Mouse (Mus musculus) cerebellum, adult 18-20 months (tissue): ENCODE data around the gene Chrna1.

Experiments
- DNase-seq, 2 experiments: peaks; one replicate each; pipeline ENCODE4 v3.0.0; 2021

The Chrna1 gene

DNA sequence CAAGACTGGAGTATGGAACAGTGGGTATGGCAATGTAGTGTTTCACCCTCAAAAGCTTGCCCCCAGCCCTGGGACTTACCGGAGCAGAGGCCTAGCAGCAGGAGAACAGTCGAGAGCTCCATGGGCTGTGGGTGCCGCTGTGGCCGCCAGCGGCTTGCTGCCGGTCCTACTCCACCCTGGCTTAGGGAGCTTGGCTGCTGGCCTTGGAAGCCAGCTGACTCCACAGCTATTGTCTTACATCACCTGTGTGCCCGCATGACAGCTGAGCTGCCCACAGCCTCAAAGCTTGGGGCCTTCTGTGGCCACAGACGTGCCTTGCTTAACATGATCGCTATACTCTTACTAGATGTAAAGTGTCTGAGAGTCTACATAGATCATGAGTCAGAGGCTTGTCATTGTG lies at the start of gene Chrna1:
Chrna1 (minus strand) TSS at position 173 of the 400 bp plus-strand sequence.
- no peak for DNase-seq

GRCm38 (mm10) chr2:73618486-73619052 lies 38.4 kb upstream of the Chrna1 start:
- no peak for DNase-seq

DNA sequence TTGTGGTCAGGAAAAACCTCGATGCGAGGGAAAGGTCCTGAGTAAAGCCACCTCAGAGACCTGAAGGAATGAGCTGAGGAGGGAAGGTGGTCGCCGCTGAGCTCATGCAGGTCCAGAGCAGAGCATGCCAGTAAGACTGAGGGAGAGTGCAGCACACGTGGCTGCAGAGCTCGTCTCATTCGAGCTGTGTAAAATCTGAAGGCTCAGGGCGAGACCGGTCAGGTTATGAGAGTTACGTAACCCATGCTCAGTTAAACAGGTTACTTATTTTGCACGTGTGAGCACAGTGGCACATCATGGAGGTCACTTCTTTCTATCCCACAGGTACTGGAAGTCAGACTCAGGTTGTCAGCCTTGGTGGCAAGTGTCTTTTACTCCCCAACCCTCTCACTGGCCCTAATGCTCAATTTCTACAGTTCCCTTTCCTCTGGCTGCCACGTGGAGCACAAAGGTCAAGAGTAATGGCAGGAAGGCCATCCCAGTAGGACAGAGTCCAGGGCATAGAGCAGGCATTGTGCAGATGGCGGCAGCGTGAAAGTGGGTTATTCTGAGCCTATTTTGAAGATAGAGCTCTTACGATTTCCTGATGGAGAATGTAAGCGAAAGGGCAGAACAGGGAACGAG lies 36.4 kb upstream of the Chrna1 start:
- DNase-seq = no peak

DNA sequence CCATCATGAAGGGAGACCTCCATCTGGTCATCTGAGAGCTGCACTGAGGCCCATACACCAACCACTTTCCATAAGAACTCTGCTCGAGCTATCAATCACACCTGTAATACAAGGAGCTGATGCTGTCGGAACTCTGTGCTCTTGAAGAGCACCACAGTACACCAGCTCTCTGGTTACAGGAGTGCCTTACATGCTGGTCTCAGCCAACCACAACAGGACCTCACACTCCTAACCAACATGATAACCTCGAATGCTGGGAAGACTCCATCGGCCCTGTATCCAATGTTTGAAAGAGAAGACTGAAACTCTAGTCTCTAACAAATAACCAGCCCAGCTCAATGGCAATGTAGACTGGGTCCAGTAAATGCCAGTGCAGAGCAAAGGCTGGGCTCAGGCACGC lies 35.3 kb upstream of the Chrna1 start:
- DNase-seq = no peak

- no peak for DNase-seq
These were observed 34.2 kb upstream of the Chrna1 start for GRCm38 (mm10) chr2:73614303-73614702.

GRCm38 (mm10) chr2:73612941-73613340 lies 32.8 kb upstream of the Chrna1 start:
- DNase-seq = no peak

- no peak for DNase-seq
These were observed 32.3 kb upstream of the Chrna1 start for GRCm38 (mm10) chr2:73612367-73612914.

- no peak for DNase-seq
These were observed 31.7 kb upstream of the Chrna1 start for GRCm38 (mm10) chr2:73611798-73612197.

DNA sequence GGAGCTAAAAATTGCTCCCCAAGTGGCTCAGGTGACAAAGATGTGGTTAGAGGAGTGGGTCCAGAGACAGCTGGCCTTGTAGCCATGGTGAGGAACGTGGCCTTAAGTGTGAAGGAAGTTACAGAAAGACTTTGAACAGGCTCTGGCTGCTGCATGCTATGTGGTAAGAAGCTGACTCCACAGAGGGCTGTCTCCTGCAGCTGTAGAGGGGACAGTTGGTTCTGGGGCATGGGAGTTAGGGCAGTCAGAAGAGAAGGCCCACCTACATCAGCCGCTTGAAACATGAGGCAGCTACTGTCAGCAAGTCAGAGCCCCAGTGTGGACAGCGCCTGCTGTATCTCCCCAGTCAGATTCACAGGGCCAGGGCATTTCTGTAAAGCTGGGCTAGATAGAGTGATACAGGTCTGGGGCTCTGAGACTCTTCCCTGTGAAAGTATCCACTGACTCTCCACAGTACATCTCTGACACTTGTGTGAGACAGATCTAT lies 29.6 kb upstream of the Chrna1 start:
- DNase-seq = no peak

DNA sequence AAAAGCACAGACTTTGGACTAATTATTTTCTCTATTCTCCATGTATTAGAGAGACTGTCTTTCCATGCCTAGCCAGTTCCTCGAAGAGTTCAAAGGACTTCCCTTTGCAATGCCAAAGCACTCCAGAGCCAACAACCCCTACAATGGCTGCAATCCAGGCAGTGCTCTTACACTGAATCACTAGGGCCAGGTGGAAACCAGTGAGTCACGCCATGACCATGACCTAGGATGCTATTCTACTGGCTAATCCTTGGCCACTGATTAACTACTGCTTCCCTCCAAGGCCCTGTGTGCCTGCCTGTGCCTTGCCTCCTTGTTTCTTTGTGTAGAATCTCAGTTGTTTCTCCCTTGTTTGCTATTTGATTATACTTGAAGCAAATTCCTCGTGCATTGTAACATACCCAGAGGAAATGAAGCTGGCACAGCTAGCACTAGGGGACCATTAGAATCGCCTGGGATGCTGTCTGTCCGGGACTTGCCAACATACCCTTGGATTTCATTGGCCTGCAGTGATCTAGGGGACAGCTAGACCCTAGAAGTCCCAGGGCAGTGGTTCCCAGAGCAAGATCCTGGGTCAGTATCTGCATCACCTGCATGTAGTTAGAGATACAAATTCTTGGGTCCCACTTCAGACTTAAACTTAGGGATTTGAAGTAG lies 29.1 kb upstream of the Chrna1 start:
- DNase-seq = no peak

GRCm38 (mm10) chr2:73608391-73608790 lies 28.3 kb upstream of the Chrna1 start:
- no peak for DNase-seq

DNA sequence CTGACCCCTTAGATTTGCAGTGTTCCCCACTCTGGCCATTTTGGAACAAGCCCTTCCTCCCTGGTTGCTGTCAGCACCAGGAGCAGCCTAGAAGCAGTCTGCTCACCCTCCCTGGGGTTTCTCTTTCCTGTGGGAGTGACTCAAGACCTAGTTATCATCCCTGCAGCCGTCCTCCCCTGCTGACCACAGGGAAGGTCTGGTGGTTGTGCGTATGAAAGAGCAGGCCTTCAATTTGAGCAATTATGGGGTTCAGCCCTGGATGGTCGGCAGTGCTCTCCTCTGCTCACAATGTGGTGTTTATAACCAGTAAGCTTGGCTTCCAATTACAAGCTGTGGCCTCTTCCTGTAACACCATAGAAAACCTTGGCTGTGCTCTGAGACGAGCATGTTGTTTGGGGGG lies 27.5 kb upstream of the Chrna1 start:
- no peak for DNase-seq

DNA sequence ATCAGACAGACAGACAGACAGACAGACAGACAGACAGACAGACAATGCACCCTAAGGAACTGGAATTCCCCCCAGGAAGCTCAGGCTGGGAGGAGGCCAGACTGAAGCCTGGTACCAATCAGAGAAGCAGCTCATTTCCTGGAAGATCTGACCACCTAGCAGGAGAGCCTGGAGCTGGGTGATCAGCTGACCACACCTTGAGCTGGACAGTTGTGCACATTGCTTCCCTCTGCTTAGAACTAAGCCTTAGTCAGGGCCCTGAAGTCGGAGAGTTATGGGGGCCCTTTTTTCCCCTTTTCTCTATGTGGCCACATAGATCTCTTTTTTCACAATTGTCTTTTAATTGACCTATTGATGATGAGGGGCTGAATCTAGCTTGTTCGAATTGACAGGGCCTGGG lies 27.0 kb upstream of the Chrna1 start:
- no peak for DNase-seq

DNA sequence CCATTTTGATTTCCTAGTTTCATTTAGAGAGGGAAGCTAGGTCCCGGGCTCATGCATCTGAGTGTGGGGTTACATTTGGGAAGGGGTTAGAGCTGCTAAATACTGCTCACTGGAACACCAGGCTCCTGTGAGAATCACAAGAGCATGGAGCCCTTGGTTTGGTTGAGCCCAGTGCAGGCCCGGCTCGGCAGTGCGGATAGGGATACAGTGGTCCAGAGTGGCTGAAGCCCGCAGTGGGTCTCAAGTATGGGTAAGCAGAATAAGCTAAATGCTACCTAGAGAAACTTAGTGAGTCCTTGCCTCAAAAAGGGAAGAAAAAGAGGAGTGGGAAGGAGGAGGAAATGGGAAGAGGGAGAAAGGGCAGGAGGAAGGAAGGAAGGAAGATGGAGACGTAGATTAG lies 26.5 kb upstream of the Chrna1 start:
- DNase-seq = no peak

GRCm38 (mm10) chr2:73605077-73605476 lies 24.9 kb upstream of the Chrna1 start:
- DNase-seq = no peak

GRCm38 (mm10) chr2:73604579-73604978 lies 24.4 kb upstream of the Chrna1 start:
- no peak for DNase-seq

- no peak for DNase-seq
These were observed 20.5 kb upstream of the Chrna1 start for GRCm38 (mm10) chr2:73600650-73601049.

- DNase-seq = no peak
These were observed 17.6 kb upstream of the Chrna1 start for GRCm38 (mm10) chr2:73597772-73598171.

DNA sequence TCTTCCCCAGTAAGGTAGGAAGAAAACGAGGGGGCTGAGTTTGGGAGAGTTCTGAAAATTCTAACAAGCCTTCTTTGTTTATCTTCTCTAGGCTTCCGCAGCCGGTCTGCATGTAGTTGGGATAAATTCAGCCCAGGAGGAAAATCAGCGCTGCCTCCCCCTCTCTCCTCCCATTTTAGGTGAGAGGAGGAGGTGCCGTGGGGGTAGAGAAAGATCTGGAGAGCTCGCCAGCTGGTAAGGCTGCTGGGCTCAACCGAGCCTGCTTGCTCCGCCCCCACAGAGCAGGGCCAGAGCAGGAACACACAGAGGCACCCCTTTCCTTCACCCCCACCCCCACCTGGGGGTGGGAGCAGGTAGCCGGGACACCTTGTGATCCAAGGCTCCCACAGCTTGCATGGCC lies 16.6 kb upstream of the Chrna1 start:
- DNase-seq = no peak

DNA sequence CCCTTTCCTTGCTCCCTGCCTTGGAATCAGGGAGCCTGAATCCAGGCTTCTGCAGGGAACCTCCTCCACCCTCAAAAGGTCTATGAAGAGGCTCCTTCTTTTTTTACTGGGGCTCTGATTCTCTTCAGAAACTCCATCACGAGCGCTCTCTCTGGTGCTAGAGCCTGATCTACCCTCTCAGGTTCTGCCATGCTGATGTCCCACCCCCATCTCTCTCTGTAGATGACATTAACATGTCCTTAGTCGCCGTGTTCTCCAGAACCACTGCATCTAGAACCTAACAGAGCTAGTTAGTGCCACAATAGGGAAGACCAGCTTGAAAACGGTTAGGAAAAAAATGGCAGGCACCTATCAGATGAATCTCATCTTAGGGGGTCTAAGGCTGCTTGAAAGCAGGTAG lies 16.2 kb upstream of the Chrna1 start:
- DNase-seq = no peak

GRCm38 (mm10) chr2:73593101-73593439 lies 12.9 kb upstream of the Chrna1 start:
- no peak for DNase-seq

DNA sequence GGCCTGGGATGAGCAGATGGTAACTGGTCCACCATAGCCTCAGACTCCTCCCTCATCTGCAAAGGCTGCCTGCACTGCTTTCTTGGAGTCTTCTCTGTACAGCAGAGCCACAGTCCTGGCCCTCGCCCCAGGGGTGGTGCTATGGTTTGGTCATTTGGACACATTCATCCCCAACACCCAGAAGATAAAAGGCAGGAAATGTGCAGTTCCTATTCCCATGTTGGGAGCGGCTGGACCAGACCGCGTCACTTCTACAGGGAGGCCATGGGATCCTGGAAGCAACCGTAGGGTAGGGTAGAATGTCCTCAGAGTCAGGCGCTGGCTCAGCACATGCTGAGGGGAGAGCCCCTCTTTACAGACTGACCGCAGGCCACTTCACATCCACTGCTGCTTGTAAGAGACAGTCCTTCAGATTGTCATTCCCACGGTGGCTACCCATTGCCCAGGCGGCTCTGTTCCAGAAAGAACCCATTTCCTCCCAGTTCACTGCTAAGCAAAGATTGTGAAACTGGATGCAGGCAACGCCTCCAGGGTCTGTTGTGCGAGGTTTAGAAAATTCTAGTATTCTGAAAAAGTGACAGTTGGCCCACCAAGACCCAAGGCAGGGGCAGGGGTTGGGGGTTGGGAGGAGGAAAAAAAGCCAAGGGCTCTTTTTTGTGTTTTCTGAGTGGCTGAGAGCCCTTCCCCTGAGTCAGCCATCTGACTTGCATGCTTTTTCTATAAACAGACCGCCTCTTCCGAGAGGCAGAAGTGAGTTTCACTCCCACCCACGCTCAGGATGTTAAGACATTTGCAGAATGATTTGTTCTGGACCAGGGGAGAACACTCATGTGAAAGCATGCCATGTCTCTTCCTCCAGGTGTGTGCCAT lies 12.3 kb upstream of the Chrna1 start:
- no peak for DNase-seq

DNA sequence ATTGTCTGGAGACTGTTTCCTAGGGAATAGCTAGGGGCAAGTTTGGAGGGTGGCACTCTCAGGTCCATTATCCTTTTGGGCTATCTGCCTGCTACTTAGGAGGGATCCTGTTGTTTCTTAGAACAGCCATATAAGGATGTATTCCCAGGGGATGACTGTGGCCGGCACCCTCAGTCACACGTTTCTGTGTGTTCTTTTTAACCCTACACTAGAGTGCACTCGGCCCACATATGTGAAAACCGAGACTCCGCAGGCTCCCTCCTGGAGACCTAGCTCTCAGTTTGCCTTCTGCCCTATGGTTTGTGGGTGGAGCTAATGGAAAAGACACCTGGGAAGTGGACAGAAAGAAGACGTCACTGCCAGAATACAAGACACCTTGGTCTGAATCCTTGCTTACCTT lies 11.1 kb upstream of the Chrna1 start:
- no peak for DNase-seq
